Mouse (Mus musculus): ENCODE measurements around the gene Skint1.
"Not testable (repeated sequence)": the region's sequence is repeated elsewhere in the genome, so short reads cannot be mapped to it uniquely, and the experiment has no call there.

The Skint1 gene

GRCm38 (mm10) chr4:112005969-112006368, at the start of gene Skint1:
Skint1 (plus strand) TSS chr4:112006269.
- DNase-seq, result no peak

GRCm38 (mm10) chr4:111961309-111961708, 44.8 kb upstream of the Skint1 start:
- DNase-seq, result peak; percentile 2 to 3

- DNase-seq, result not testable (repeated sequence)
These were observed 42.8 kb upstream of the Skint1 start for GRCm38 (mm10) chr4:111963241-111963640.

- no peak for DNase-seq
These were observed 42.4 kb upstream of the Skint1 start for GRCm38 (mm10) chr4:111963669-111964068.

- DNase-seq, result no peak
These were observed 33.4 kb upstream of the Skint1 start, which contains the start of gene Skint7 for GRCm38 (mm10) chr4:111972623-111973022. Skint7 (plus strand) TSS chr4:111972923.

- DNase-seq, result no peak
These were observed 65.6 kb downstream of the Skint1 start, which contains the start of gene Skint4 for GRCm38 (mm10) chr4:112071716-112072115. Skint4 (plus strand) TSS chr4:112072016.
